Mouse (Mus musculus): Measurements from ENCODE around the gene Sept9.

The Sept9 gene

GRCm38 (mm10) chr11:117370262-117370850 is 170.9 kb downstream of the Sept9 start:
- no peak for DNase-seq (ENCODE audit: low read depth, low spot score)

- no peak for DNase-seq (ENCODE audit: low read depth, low spot score)
Observed at GRCm38 (mm10) chr11:117372537-117372936, 173.1 kb downstream of the Sept9 start.

DNA sequence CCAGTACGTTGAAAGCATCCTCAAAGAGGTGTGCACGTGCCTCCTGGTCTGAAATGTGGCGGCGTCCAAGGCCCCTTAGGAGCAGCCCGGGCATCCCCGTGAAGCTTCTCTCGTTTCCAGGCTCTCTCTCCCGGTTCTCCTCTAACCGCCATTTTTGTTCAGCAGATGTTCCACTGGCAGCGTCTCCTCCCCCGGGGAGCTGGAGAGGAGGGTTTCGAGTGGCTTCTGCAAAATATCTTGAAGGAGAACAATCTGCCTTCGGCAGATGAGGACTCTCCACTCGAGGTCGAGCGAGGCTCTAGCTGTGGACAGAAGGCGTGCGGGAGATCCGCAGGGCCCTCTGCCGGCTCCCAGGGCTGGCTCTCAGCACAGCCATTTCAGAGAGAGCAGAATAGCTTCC is 173.7 kb downstream of the Sept9 start:
- DNase-seq (ENCODE audit: low read depth, low spot score) = no peak

DNA sequence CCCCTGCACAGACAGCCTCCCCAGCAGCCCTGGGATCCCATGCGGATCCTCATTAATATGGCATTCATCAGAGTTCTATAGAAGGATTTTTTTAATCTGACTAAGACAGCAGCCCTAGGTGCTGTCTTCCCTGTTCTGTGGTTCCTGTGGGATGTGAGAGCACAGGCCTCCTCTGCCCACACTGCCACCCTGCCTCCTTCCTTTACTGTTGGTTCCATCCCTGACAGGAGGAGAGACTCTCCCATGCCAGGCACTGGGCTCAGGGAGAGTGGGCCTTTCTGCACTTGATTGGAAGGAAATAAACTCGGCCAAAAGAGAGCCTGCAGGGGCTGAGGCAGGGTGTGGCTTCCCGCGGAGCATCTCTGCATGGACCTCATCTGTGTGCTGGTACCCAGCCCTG is 174.4 kb downstream of the Sept9 start:
- no peak for DNase-seq (ENCODE audit: low read depth, low spot score)

DNA sequence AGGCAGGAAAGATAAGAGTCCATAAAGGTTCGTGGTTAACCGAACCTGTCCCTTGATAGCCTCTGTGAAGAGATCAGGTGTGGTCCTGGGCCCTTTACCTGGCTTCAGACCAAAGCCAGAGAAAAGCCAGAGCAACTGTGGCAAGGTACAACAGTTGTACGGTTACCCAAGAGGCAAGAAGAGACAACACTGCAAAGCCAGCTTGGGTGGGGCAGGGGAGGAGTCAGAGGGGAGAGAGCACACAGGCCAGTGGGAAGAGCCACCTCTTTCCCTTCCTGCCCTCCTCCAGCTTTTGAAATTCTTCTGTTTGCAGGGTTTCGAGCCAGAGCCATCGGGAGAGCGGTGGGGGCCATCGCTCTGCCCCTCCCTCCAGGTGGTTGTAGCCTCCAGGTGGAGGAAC is 174.8 kb downstream of the Sept9 start:
- DNase-seq (ENCODE audit: low read depth, low spot score) = no peak

DNA sequence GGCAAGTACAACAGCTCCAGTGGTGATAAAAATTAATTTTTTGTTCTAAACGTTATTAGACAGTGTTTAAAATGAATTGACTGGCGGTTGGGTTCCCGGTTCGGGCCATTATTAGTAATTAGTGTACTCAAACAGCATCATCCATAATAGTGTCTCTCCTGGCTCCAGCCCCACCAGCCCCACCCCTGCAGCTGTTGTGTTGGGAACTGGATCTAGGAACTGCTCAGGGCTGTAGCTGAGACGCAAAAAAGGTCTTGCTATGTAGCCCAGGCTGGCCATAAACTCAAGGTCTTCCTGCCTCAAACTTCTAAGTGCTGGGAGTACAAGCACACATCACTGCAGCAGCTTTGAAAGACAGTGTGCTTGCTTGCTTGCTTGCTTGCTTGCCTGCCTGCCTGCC is 180.3 kb downstream of the Sept9 start:
- no peak for DNase-seq (ENCODE audit: low read depth, low spot score)

DNA sequence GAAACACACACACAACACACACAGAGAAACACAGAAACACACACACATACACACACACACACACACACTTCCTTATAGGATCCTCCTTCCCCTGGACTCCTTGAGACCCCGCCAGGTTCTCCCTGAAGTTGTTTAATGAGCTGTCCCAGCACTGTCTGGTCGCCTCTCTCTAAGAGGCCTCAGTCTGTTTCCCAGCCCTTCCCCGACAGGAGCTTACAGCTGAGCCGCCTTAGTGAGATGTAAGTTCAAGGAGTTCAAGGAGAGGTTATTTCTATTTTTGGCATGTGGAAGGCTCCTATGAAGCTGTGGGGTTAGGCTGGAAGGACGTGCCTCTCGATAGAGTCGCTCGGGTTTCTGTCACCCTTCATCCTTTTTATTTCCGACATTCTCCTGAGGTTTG is 184.8 kb downstream of the Sept9 start:
- no peak for DNase-seq (ENCODE audit: low read depth, low spot score)

GRCm38 (mm10) chr11:117384897-117385296 is 185.4 kb downstream of the Sept9 start:
- peak; percentile 82 for DNase-seq (ENCODE audit: low read depth, low spot score)

DNA sequence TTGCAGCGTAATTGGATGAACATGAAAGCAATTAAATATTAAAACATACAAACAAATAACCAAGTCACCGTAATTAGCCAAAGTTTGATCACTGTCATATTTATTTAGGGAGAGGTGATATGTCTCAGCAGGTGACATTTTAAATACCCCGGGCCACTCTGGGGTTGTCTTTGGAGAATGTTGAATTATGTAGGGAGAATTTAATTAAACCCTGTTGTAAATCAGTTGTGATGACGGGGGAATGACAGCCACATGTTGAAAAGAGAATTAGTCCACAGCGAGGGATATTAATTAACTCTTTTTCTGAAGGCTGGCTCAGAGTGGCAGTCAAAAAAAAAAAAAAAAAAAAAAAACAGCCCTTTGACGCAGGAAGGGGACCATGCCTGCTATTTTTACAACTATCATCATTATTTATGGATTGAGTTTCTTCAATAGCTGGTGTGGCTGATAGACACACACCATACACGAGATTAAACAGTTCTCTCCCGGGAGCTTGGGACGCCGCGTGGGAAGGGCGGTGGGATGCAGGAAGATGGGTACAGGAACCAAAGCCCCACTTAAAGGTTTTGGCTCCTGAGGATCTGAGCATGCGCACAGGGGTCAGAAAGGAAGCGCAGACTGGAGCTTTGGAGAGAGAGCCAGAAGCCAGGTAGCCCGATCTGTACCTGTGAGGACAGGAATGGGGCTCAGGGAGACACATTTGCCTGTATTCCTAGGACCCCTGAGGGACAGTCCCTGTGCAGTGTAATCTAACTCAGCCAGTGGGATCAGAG is 186.1 kb downstream of the Sept9 start:
- no peak for DNase-seq (ENCODE audit: low read depth, low spot score)

DNA sequence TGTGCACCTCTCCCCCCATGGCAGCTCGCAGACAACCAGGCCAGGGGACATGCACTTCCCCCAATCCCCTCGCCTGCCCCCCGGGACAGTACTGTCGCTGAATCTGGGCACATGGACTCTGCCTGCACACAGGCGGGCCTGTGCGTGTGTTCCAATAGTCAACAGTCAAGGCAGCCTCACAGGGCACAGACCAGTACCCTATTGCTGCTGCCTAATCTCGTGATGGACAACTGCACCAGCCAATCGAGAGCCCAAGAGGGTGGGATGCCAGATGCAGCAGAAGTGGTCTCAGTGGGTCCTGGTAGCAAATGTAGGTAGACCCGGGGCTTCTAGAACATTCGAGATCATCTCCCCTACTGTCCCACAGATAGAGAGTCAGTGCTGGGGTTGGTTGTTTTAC is 187.8 kb downstream of the Sept9 start:
- no peak for DNase-seq (ENCODE audit: low read depth, low spot score)

DNA sequence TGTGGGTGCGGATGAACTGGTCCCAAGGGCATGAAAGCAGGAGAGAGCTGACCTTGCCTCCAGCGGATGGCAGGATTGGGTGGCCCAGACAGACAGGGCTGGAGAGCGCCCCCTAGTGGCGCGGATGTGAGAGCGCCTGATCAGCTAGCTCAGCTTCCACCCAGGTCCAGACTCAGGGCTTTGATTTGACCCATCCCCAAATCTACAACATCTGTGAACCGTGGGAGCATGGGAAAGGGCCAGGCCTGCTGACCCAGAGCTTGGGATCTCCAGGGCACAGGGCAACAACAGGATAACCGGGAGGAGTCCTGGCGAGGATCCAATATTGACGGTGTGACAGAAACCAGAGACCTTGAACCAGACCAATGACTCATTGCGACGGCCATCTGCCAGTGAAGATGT is 190.5 kb downstream of the Sept9 start:
- DNase-seq (ENCODE audit: low read depth, low spot score) = peak; percentile 73

DNA sequence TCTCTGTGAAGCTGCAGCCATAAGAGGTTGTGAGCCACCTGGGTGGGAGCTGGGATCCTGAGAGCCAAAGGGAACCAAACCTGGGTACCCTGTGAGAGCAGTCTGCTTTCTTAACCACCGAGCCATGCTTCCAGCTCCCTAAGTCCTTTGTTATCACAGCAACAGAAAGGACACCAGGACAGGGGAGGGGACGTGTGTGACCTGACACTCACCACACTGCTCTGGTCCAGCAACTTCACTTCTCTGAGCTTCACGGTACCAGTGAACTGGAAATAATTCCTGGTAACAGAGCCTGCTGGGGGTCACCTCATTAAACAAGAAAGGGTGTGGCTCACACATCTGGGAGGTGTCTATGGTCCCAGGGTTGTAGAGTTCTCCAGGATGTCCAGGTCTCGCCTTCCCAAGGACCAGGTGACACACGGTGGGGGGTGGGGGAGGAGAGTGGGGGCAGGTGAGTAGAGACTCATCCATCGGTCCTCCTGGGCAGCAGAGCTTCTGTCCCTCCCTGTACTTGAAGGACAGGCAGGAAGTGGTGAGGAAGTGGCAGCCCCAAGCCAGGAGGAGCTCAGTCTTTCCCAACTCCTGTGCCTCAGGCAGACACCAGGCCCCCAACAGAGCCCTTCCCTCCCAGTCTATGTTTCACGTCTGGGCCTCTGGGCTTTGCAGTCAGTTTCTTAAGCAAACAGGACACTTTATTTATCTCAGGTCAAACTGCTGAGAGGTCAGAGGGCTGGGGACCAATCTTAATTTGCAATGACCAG is 191.5 kb downstream of the Sept9 start:
- DNase-seq (ENCODE audit: low read depth, low spot score) = no peak

GRCm38 (mm10) chr11:117392251-117392650 is 192.8 kb downstream of the Sept9 start:
- DNase-seq (ENCODE audit: low read depth, low spot score) = peak; percentile 62

- DNase-seq (ENCODE audit: low read depth, low spot score) = no peak
Observed at GRCm38 (mm10) chr11:117393715-117394114, 194.3 kb downstream of the Sept9 start.

DNA sequence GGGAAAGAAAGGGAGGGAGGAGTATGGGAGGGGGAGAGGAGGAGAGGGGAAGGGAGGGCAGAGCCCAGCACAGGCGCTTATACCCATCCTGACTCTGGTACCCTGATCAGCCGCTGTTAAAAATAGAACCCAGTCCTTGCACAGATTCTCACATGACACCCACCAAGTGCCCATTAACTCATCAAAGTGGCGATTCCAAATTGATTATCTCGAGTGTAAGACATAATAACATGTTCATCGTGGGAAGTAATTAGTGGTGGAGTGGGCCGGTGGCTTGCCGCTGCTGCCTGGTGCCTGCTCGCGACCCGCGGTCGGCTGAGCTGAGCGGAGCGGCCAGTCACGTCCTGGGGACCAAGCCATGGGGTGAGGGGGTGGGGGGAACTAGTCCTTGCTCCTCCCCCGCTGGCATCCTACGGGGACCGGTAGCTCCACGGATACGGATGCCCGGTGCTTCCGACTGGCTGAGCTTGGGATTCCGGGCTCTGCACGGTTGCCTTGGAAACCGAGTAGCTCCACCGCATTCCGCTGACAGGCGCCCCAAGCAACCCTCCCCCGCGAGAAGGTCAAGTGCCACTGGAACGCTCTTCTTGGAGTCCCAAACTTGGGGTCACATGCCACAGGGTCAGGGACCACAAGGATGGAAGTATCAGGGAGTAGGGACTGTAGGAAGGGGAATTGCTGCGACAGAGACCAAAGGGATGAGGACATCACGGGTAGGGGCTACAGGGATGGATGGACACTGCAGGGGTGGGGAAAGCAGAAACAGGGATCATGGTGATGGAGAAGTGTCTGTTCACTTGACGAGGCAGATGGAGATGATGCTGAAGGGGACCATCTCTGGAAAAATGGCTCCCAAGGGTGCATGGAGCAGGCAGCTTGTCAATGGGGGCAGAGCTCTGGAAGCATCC is 195.0 kb downstream of the Sept9 start:
- DNase-seq (ENCODE audit: low read depth, low spot score) = peak; percentile 15

DNA sequence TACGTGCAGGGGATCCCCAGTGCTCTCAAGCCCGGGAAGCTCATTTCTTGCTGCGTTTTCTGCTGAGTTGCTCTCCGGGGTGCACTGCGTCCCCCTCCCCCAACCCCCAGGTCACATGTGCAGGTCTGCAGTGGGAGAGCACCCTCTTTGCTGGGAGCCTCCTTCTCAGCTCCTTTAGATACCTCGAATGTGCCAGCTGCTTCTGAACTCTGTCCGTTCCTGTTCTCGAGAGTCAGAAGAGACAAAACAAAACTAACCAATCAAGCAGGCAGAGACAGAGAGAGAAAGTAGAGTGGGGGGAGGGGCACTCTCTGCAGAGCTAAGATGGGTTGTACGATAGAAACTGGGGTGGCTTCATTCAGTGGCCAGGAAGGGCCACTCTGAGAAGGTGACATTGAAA is 195.8 kb downstream of the Sept9 start:
- peak; percentile 34 for DNase-seq (ENCODE audit: low read depth, low spot score)

DNA sequence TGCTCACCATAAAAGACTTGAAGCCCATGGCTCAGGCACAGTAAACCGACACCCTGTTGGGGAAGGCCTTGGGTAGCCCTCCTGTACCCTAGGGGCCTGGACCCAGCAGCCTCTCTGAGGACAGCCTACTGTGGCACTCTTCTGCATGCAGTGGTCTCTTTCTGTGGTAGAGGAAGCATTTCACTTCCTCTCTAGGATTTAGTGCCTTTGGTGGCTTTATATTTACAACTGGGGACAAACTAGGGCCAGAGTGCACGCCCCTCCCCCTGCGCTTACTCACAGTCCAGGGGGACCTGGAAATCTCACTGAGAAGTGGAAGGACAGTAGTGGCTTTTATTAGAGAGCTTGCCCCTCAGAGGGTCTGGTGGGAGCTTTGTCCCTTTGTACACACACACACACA is 197.5 kb downstream of the Sept9 start:
- no peak for DNase-seq (ENCODE audit: low read depth, low spot score)

DNA sequence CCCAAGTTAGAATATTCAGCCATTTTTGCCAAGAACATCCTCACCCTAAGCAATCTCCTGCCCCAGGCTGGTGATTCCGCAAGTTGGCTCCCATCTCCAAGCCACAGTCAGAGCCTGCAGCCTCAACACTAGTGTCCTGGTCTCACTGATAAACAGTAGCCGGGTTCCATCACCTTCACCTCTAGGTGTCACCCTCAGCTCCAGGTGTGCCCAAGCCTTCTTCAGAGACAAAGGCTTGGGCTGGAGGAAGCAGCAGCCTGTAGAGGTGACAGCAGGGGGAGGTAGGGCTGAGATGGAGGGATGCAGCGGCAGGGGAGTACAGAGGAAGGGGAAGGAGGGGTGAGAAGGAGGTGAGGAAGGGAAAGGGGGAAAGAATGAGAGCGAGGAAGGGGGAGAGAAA is 198.3 kb downstream of the Sept9 start:
- DNase-seq (ENCODE audit: low read depth, low spot score) = peak; percentile 58

DNA sequence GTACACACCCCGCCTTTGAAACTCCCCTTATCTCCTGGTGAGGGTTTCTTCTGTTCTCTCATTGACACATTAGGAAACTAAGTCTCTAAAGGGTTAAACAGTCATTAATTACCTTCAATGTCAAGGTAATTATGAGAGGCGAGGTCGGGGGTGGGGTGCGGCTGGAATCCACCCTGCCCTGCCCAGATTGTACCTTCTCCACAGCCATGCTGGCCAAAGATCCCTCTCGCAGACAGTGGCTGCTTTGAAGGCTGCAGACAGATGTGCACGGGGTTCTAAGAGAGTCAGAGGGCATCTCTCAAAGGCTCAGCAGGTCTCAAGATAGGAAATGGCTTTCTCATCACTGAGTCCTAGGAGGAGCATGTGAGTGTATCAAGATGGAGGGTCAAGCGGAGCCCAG is 198.7 kb downstream of the Sept9 start:
- no peak for DNase-seq (ENCODE audit: low read depth, low spot score)

- DNase-seq (ENCODE audit: low read depth, low spot score) = peak; percentile 34
Observed at GRCm38 (mm10) chr11:117401583-117402367, 202.3 kb downstream of the Sept9 start.

- no peak for DNase-seq (ENCODE audit: low read depth, low spot score)
Observed at GRCm38 (mm10) chr11:117402550-117402949, 203.1 kb downstream of the Sept9 start.
